Mouse (Mus musculus): Measurements from ENCODE around the gene Chit1. TPM values are rescaled to one million over a fixed set of nuclear protein-coding genes. Genes with fewer than 3 reads are reported as not detected.
A peak's percentile ranks its signal among the peaks of the same experiment; 100 is the strongest.

Gene Chit1
- total RNA-seq, 1 experiment, result 0.13 TPM

- no peak for DNase-seq (ENCODE audit: low read depth, low spot score)
- no peaks in the 10 kb centered on the region for H3K36me3 ChIP-seq (ENCODE audit: control insufficient read depth, insufficient read depth, low read length, poor library complexity, severe bottlenecking)
- no peak overlapping the region for H3K4me3 ChIP-seq (ENCODE audit: insufficient read depth in 1 of 2, low read depth in 1 of 2, low read length in 2 of 2, poor library complexity in 1 of 2, severe bottlenecking in 1 of 2)
- H3K4me1 ChIP-seq (ENCODE audit: control insufficient read depth in 2 of 2, insufficient read depth in 2 of 2, low read length in 2 of 2, poor library complexity in 1 of 2), result no peaks in the 10 kb centered on the region
- no peaks in the 10 kb centered on the region for H3K9me3 ChIP-seq (ENCODE audit: control insufficient read depth, insufficient read depth, low read depth, low read length)
- H3K9ac ChIP-seq (ENCODE audit: insufficient read depth, low read depth, low read length, poor library complexity, severe bottlenecking), result no peak overlapping the region
- H3K27ac ChIP-seq (ENCODE audit: insufficient read depth, low read depth, low read length, poor library complexity, severe bottlenecking), result no peak overlapping the region
- in situ Hi-C loops (cut with MboI; ENCODE audit: low sequenced_read_pairs in 2 of 2, unreplicated experiment in 2 of 2), result no loop called here
- no peak for TF ChIP-seq CHD2 (IDR thresholded peaks at IDR 0.05; ENCODE audit: low read depth, low read length)
- TF ChIP-seq MAFK (IDR thresholded peaks at IDR 0.05; ENCODE audit: insufficient read depth, low read depth, low read length), result no peak
- no peak for TF ChIP-seq HCFC1 (IDR thresholded peaks at IDR 0.05; ENCODE audit: borderline replicate concordance, insufficient read depth, low read length)
- TF ChIP-seq ZNF384 (IDR thresholded peaks at IDR 0.05; ENCODE audit: low read depth, low read length), result no peak
- no peak for TF ChIP-seq ZC3H11A (IDR thresholded peaks at IDR 0.05; ENCODE audit: borderline replicate concordance, low read depth, low read length)
These were observed 49.4 kb downstream of the Chit1 start for GRCm38 (mm10) chr1:134160404-134160803.

GRCm38 (mm10) chr1:134161399-134161798 lies 50.4 kb downstream of the Chit1 start:
- no peaks in the 10 kb centered on the region for H3K9me3 ChIP-seq (ENCODE audit: control insufficient read depth, insufficient read depth, low read depth, low read length)
- H3K27ac ChIP-seq (ENCODE audit: insufficient read depth, low read depth, low read length, poor library complexity, severe bottlenecking), result no peak overlapping the region
- no peak overlapping the region for H3K4me3 ChIP-seq (ENCODE audit: insufficient read depth in 1 of 2, low read depth in 1 of 2, low read length in 2 of 2, poor library complexity in 1 of 2, severe bottlenecking in 1 of 2)
- in situ Hi-C loops (cut with MboI; ENCODE audit: low sequenced_read_pairs in 2 of 2, unreplicated experiment in 2 of 2), result no loop called here
- no peaks in the 10 kb centered on the region for H3K4me1 ChIP-seq (ENCODE audit: control insufficient read depth in 2 of 2, insufficient read depth in 2 of 2, low read length in 2 of 2, poor library complexity in 1 of 2)
- H3K36me3 ChIP-seq (ENCODE audit: control insufficient read depth, insufficient read depth, low read length, poor library complexity, severe bottlenecking), result no peaks in the 10 kb centered on the region
- DNase-seq (ENCODE audit: low read depth, low spot score), result no peak
- TF ChIP-seq ZC3H11A (IDR thresholded peaks at IDR 0.05; ENCODE audit: borderline replicate concordance, low read depth, low read length) (no peak), MAFK (IDR thresholded peaks at IDR 0.05; ENCODE audit: insufficient read depth, low read depth, low read length) (no peak), HCFC1 (IDR thresholded peaks at IDR 0.05; ENCODE audit: borderline replicate concordance, insufficient read depth, low read length) (no peak), ZNF384 (IDR thresholded peaks at IDR 0.05; ENCODE audit: low read depth, low read length) (no peak), CHD2 (IDR thresholded peaks at IDR 0.05; ENCODE audit: low read depth, low read length) (no peak)
- no peak overlapping the region for H3K9ac ChIP-seq (ENCODE audit: insufficient read depth, low read depth, low read length, poor library complexity, severe bottlenecking)

GRCm38 (mm10) chr1:134162510-134163225 lies 51.6 kb downstream of the Chit1 start:
- in situ Hi-C loops (cut with MboI; ENCODE audit: low sequenced_read_pairs in 2 of 2, unreplicated experiment in 2 of 2), result no loop called here
- TF ChIP-seq CHD2 (IDR thresholded peaks at IDR 0.05; ENCODE audit: low read depth, low read length) (no peak), ZNF384 (IDR thresholded peaks at IDR 0.05; ENCODE audit: low read depth, low read length) (peak; percentile 90)
- no peak overlapping the region for H3K4me3 ChIP-seq (ENCODE audit: insufficient read depth in 1 of 2, low read depth in 1 of 2, low read length in 2 of 2, poor library complexity in 1 of 2, severe bottlenecking in 1 of 2)
- no peak overlapping the region for H3K9ac ChIP-seq (ENCODE audit: insufficient read depth, low read depth, low read length, poor library complexity, severe bottlenecking)
- H3K36me3 ChIP-seq (ENCODE audit: control insufficient read depth, insufficient read depth, low read length, poor library complexity, severe bottlenecking), result no peaks in the 10 kb centered on the region
- no peak for DNase-seq (ENCODE audit: low read depth, low spot score)
- no peaks in the 10 kb centered on the region for H3K9me3 ChIP-seq (ENCODE audit: control insufficient read depth, insufficient read depth, low read depth, low read length)
- H3K4me1 ChIP-seq (ENCODE audit: control insufficient read depth in 2 of 2, insufficient read depth in 2 of 2, low read length in 2 of 2, poor library complexity in 1 of 2), result no peaks in the 10 kb centered on the region
- H3K27ac ChIP-seq (ENCODE audit: insufficient read depth, low read depth, low read length, poor library complexity, severe bottlenecking), result no peak overlapping the region

GRCm38 (mm10) chr1:134163476-134163875 lies 52.4 kb downstream of the Chit1 start:
- in situ Hi-C loops (cut with MboI; ENCODE audit: low sequenced_read_pairs in 2 of 2, unreplicated experiment in 2 of 2), result no loop called here
- no peak for TF ChIP-seq ZNF384 (IDR thresholded peaks at IDR 0.05; ENCODE audit: low read depth, low read length)
- no peak for TF ChIP-seq CHD2 (IDR thresholded peaks at IDR 0.05; ENCODE audit: low read depth, low read length)
- Histone ChIP-seq H3K4me1 (ENCODE audit: control insufficient read depth in 2 of 2, insufficient read depth in 2 of 2, low read length in 2 of 2, poor library complexity in 1 of 2) (no peaks in the 10 kb centered on the region), H3K4me3 (ENCODE audit: insufficient read depth in 1 of 2, low read depth in 1 of 2, low read length in 2 of 2, poor library complexity in 1 of 2, severe bottlenecking in 1 of 2) (no peak overlapping the region), H3K36me3 (ENCODE audit: control insufficient read depth, insufficient read depth, low read length, poor library complexity, severe bottlenecking) (no peaks in the 10 kb centered on the region), H3K9me3 (ENCODE audit: control insufficient read depth, insufficient read depth, low read depth, low read length) (no peaks in the 10 kb centered on the region), H3K27ac (ENCODE audit: insufficient read depth, low read depth, low read length, poor library complexity, severe bottlenecking) (no peak overlapping the region), H3K9ac (ENCODE audit: insufficient read depth, low read depth, low read length, poor library complexity, severe bottlenecking) (no peak overlapping the region)
- DNase-seq (ENCODE audit: low read depth, low spot score), result no peak

GRCm38 (mm10) chr1:134164454-134164853 lies 53.4 kb downstream of the Chit1 start:
- Histone ChIP-seq H3K9ac (ENCODE audit: insufficient read depth, low read depth, low read length, poor library complexity, severe bottlenecking) (no peak overlapping the region), H3K36me3 (ENCODE audit: control insufficient read depth, insufficient read depth, low read length, poor library complexity, severe bottlenecking) (no peaks in the 10 kb centered on the region), H3K4me3 (ENCODE audit: insufficient read depth in 1 of 2, low read depth in 1 of 2, low read length in 2 of 2, poor library complexity in 1 of 2, severe bottlenecking in 1 of 2) (no peak overlapping the region), H3K27ac (ENCODE audit: insufficient read depth, low read depth, low read length, poor library complexity, severe bottlenecking) (no peak overlapping the region), H3K9me3 (ENCODE audit: control insufficient read depth, insufficient read depth, low read depth, low read length) (no peaks in the 10 kb centered on the region), H3K4me1 (ENCODE audit: control insufficient read depth in 2 of 2, insufficient read depth in 2 of 2, low read length in 2 of 2, poor library complexity in 1 of 2) (no peaks in the 10 kb centered on the region)
- in situ Hi-C loops (cut with MboI; ENCODE audit: low sequenced_read_pairs in 2 of 2, unreplicated experiment in 2 of 2), result no loop called here
- DNase-seq (ENCODE audit: low read depth, low spot score), result no peak
- TF ChIP-seq MAFK (IDR thresholded peaks at IDR 0.05; ENCODE audit: insufficient read depth, low read depth, low read length), result no peak
- TF ChIP-seq ZNF384 (IDR thresholded peaks at IDR 0.05; ENCODE audit: low read depth, low read length), result no peak
- TF ChIP-seq CHD2 (IDR thresholded peaks at IDR 0.05; ENCODE audit: low read depth, low read length), result no peak
- TF ChIP-seq HCFC1 (IDR thresholded peaks at IDR 0.05; ENCODE audit: borderline replicate concordance, insufficient read depth, low read length), result no peak
- no peak for TF ChIP-seq ZC3H11A (IDR thresholded peaks at IDR 0.05; ENCODE audit: borderline replicate concordance, low read depth, low read length)
